In genomic region chr3:135290249-135290894, GRCm38 (mm10) we compare ENCODE assay signal across 8 mouse cellular contexts. TPM values are rescaled to one million over a fixed set of nuclear protein-coding genes. Genes with fewer than 3 reads are reported as not detected.
DNase-seq lines count a peak whose midpoint lies in the region; ATAC-seq and TF ChIP-seq lines count a peak whose summit lies in the region.

No protein-coding gene starts in this region.

- peak; percentile 35; the same call in 1 of the 2 replicates for ATAC-seq in heart, embryonic 14.5 days (ENCODE audit: insufficient number of reproducible peaks, insufficient read depth, low FRiP score, low read depth)
- ATAC-seq in erythroblast, adult 5-6 weeks (replicated peaks; ENCODE audit: low FRiP score, poor library complexity, severe bottlenecking) = no peak

- H3K9ac ChIP-seq in ES-Bruce4 (ENCODE audit: low read depth, poor library complexity, severe bottlenecking) = no peak overlapping the region
- no peak overlapping the region for H3K9ac ChIP-seq in heart, embryonic 14.5 days (ENCODE audit: low read length)

- H3K4me1 ChIP-seq in ES-Bruce4 (ENCODE audit: control insufficient read depth, insufficient read depth, low read length) = no peaks in the 10 kb centered on the region
- H3K4me1 ChIP-seq in cortical plate, adult 2 months (ENCODE audit: control insufficient read depth, insufficient read depth, low read length) = no peaks in the 10 kb centered on the region
- H3K4me1 ChIP-seq in heart, embryonic 14.5 days (ENCODE audit: control insufficient read depth in 2 of 2, insufficient read depth in 2 of 2, low read length in 2 of 2) = peaks cover 4% of the 10 kb centered on the region in 2 experiments; a peak in 3 of 4 replicates

- peak; percentile 86 for DNase-seq in ZHBTc4 (ENCODE audit: low read depth, low spot score)
- peak; percentile 45 to 68 for DNase-seq in kidney, postnatal 36 days
- DNase-seq in lung, adult 18-20 months = peak; percentile 16 to 38
- peak; percentile 40 for DNase-seq in retina, adult 2 months (ENCODE audit: low read depth, low spot score)

- no peak overlapping the region for H3K4me2 ChIP-seq in heart, embryonic 14.5 days (ENCODE audit: low read length)

- H3K4me3 ChIP-seq in ES-Bruce4 (ENCODE audit: low read depth, low read length) = no peak overlapping the region
- H3K4me3 ChIP-seq in cortical plate, adult 2 months (ENCODE audit: insufficient read depth, low read length) = no peak overlapping the region
- no peak overlapping the region for H3K4me3 ChIP-seq in heart, embryonic 14.5 days (ENCODE audit: control insufficient read depth in 1 of 2, insufficient read depth in 1 of 2, low read depth in 1 of 2, low read length in 2 of 2)

- TF ChIP-seq POLR2A in ES-Bruce4 (IDR thresholded peaks at IDR 0.05; ENCODE audit: insufficient read depth, low read length) = no peak
- TF ChIP-seq POLR2A in cortical plate, adult 2 months (IDR thresholded peaks at IDR 0.05; ENCODE audit: extremely low read depth, insufficient read depth, low read length) = no peak

- H3K27ac ChIP-seq in ES-Bruce4 (ENCODE audit: insufficient read depth, low read length) = no peak overlapping the region
- H3K27ac ChIP-seq in cortical plate, adult 2 months (ENCODE audit: insufficient read depth, low read length) = no peak overlapping the region
- H3K27ac ChIP-seq in heart, embryonic 14.5 days (replicated peaks in 1 of 2; ENCODE audit: control insufficient read depth in 1 of 2, insufficient read depth in 1 of 2, low read depth in 2 of 2, low read length in 2 of 2) = no peak overlapping the region

- H3K9me3 ChIP-seq in ES-Bruce4 (replicated peaks; ENCODE audit: control insufficient read depth, insufficient read depth, low read length, poor library complexity, severe bottlenecking) = no peaks in the 10 kb centered on the region
- no peaks in the 10 kb centered on the region for H3K9me3 ChIP-seq in heart, embryonic 14.5 days (ENCODE audit: control insufficient read depth, low read length)

- TF ChIP-seq CTCF in ES-Bruce4 (IDR thresholded peaks at IDR 0.05; ENCODE audit: low read depth, low read length) = peak; percentile 14
- peak; percentile 87 for TF ChIP-seq CTCF in cortical plate, adult 2 months (IDR thresholded peaks at IDR 0.05; ENCODE audit: extremely low read depth, insufficient read depth, low read length)

- 100% methylated on average over 5 of the region's 7 CpGs for WGBS in heart, embryonic 14.5 days

- no peaks in the 10 kb centered on the region for H3K27me3 ChIP-seq in ES-Bruce4 (ENCODE audit: control insufficient read depth, insufficient read depth, low read length, poor library complexity, severe bottlenecking)
- no peaks in the 10 kb centered on the region for H3K27me3 ChIP-seq in heart, embryonic 14.5 days (ENCODE audit: control insufficient read depth, insufficient read depth, low read length)

- no peaks in the 10 kb centered on the region for H3K36me3 ChIP-seq in ES-Bruce4 (ENCODE audit: control insufficient read depth, insufficient read depth, low read length, poor library complexity, severe bottlenecking)
- H3K36me3 ChIP-seq in heart, embryonic 14.5 days (ENCODE audit: control insufficient read depth, insufficient read depth, low read length) = no peaks in the 10 kb centered on the region

- TF ChIP-seq EP300 in ES-Bruce4 (IDR thresholded peaks at IDR 0.05; ENCODE audit: insufficient read depth, low read depth, low read length) = no peak

RNA-seq across cellular contexts. Expression of gene Bdh2, which starts 9.4 kb away (rescaled TPM):
- 3.2 and 3.8 TPM in 2 replicates for polyA plus RNA-seq in ES-Bruce4 (2011; ENCODE audit: insufficient read depth, insufficient read length, low read depth, missing spikeins)
- 2.4 and 4.1 TPM in 2 replicates for polyA plus RNA-seq in cortical plate, adult 2 months (2012; rRNA removed)
- 2.9 and 3.9 TPM in 2 replicates for polyA plus RNA-seq in heart, embryonic 14.5 days (2014; fragmentation: Nextera tagmentation; extraction: Ambion mirVana)
- not detected in 2 replicates for total RNA-seq in erythroblast, adult 5-6 weeks (2015; ENCODE audit: low replicate concordance)
- total RNA-seq in erythroblast, adult 5-6 weeks (2017; ENCODE audit: low replicate concordance) = not detected in 2 replicates

RNA-seq across cellular contexts. Expression of gene Slc9b2, which starts 17.1 kb away (rescaled TPM):
- 5.1 and 6.3 TPM in 2 replicates for polyA plus RNA-seq in ES-Bruce4 (2011; ENCODE audit: insufficient read depth, insufficient read length, low read depth, missing spikeins)
- polyA plus RNA-seq in cortical plate, adult 2 months (2012; rRNA removed) = 3.7 and 5.4 TPM in 2 replicates
- 0.22 and 0.51 TPM in 2 replicates for polyA plus RNA-seq in heart, embryonic 14.5 days (2014; fragmentation: Nextera tagmentation; extraction: Ambion mirVana)
- total RNA-seq in erythroblast, adult 5-6 weeks (2015; ENCODE audit: low replicate concordance) = not detected in 2 replicates
- not detected in 2 replicates for total RNA-seq in erythroblast, adult 5-6 weeks (2017; ENCODE audit: low replicate concordance)

RNA-seq across cellular contexts. Expression of gene Slc9b1, which starts 57.5 kb away (rescaled TPM):
- polyA plus RNA-seq in ES-Bruce4 (2011; ENCODE audit: insufficient read depth, insufficient read length, low read depth, missing spikeins) = 18.4 and 20.9 TPM in 2 replicates
- polyA plus RNA-seq in cortical plate, adult 2 months (2012; rRNA removed) = 0.25 TPM in 2 replicates
- polyA plus RNA-seq in heart, embryonic 14.5 days (2014; fragmentation: Nextera tagmentation; extraction: Ambion mirVana) = not detected in 2 replicates
- not detected in 2 replicates for total RNA-seq in erythroblast, adult 5-6 weeks (2015; ENCODE audit: low replicate concordance)
- total RNA-seq in erythroblast, adult 5-6 weeks (2017; ENCODE audit: low replicate concordance) = not detected in 2 replicates

Comparison
In these comparisons a context has a peak if more than half of its experiments do, and no peak if none do; other contexts are left out.
1. DNase-seq: peak in every context shown above with its lines; median percentile 86 in ZHBTc4; 56 in kidney, postnatal 36 days; 40 in retina, adult 2 months; 27 in lung, adult 18-20 months.
2. RNA of gene Slc9b1, which starts 57.5 kb away (polyA plus RNA-seq): 18.4 to 20.9 TPM in ES-Bruce4; 0.25 TPM in cortical plate, adult 2 months and not detected in heart, embryonic 14.5 days; every median in the first group is over 10 times any median in the second.